Mouse (Mus musculus) lung, adult 2 months (tissue): ENCODE data around the gene Dnaja1. TPM values are rescaled to one million over a fixed set of nuclear protein-coding genes. Genes with fewer than 3 reads are reported as not detected.

Source experiments
- DNase-seq: peaks from one replicate; pipeline ENCODE4 v3.0.0; 2022
- H3K4me1 ChIP-seq: fragments of 200-500 bp; 2 replicates; pipeline ENCODE4 v1.6.1; 2011; ENCODE audit warnings: low read length; ENCODE audit not compliant: control insufficient read depth, insufficient read depth
- H3K4me3 ChIP-seq: fragments of 200-500 bp; replicated peaks from 2 replicates; pipeline ENCODE3; 2011; ENCODE audit warnings: low read depth, mild to moderate bottlenecking, control low read depth, low read length; ENCODE audit errors: extremely low read depth
- CTCF ChIP-seq: fragments of 200-500 bp; IDR thresholded peaks from 2 replicates; pipeline ENCODE4 v1.5.1; 2011; ENCODE audit warnings: mild to moderate bottlenecking, low read length, control low read depth; ENCODE audit not compliant: insufficient read depth
- POLR2A ChIP-seq: fragments of 200-500 bp; IDR thresholded peaks from 2 replicates; pipeline ENCODE4 v1.6.1; 2011; ENCODE audit warnings: low read depth, mild to moderate bottlenecking, control low read depth, low read length, borderline replicate concordance; ENCODE audit errors: extremely low read depth
- WGBS: fragments of 180-500 bp; shearing (Covaris S2); methylation state at CpG from one replicate; pipeline ENCODE4 v1.1.7; 2018; 5-methylcytosine and 5-hydroxymethylcytosine counted together
- polyA plus RNA-seq: library from polyadenylated mRNA; depleted of rRNA; stranded (reverse); fragments of >200 nt; gene quantifications from 2 replicates; pipeline ENCODE4 v1.2.3, GENCODE M21; 2012; rRNA removed

Dnaja1 gene
- 5.7 and 8.5 TPM in 2 replicates for polyA plus RNA-seq

DNA sequence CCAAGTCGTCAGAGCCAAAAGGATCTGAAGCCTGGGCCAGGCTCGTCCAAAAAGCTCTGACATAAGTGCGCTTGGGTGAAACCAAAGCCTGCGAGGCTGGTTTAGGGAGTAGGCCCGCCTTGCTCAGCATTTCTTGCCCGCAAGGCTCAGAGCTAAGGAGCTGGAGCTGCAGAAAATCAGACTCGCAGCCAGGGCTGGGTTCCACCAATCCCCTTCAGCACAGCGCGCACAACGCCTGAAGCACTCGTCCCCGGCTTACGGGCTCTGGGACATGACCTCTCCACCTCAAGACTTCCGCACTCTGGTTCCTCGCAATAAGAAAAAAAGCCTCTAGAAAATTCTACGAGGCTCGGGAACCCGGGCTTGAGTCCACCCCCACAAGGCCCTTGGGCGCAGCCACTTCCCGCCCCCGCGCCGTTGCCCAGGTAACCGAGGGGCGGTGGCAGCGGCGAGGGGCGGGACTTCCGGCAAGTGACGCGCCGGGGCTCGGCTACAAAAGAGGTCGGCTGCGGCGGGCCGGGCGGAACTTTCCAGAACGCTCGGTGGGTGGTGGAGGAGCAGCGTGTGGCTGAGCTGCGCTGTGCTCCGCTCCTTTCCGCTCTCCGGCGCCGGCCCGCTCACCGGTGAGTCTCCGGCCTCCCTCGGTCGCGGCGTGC, at the start of gene Dnaja1:
Gene Dnaja1, plus strand, starts transcription at position 140 of the 656 bp plus-strand sequence.
- WGBS, result under 1% methylated on average over 53 of the region's 54 CpGs
- Histone ChIP-seq H3K4me3 (peak within 1 kb of the TSS; percentile 99), H3K4me1 (peaks cover 17% of the 10 kb centered on the region)
- TF ChIP-seq POLR2A, result peak; percentile 89
- no peak for TF ChIP-seq CTCF
- peak; percentile 98 for DNase-seq

DNA sequence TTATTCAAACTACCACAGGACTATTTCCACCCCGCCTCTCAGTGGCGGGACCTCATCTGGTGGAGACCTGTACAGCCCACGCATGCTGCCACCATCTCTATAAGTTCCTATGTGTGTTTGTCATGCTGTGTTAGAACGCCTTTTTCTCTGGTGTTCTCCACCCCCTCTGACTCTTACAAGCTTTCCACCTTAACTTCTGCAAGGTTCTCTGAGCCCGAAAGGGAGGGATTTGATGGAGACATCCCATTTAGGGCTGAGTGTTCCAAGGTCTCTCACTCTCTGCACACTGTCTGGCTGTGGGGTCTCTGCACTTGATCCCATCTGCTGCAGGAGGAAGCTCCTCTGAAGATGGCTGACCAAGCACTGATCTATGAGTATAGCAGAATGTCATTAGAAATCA, 48.4 kb upstream of the Dnaja1 start:
- TF ChIP-seq CTCF (no peak), POLR2A (no peak)
- DNase-seq, result no peak
- 93% methylated on average over 5 of the region's 5 CpGs for WGBS
- no peaks in the 10 kb centered on the region for H3K4me1 ChIP-seq
- no peak overlapping the region for H3K4me3 ChIP-seq

DNA sequence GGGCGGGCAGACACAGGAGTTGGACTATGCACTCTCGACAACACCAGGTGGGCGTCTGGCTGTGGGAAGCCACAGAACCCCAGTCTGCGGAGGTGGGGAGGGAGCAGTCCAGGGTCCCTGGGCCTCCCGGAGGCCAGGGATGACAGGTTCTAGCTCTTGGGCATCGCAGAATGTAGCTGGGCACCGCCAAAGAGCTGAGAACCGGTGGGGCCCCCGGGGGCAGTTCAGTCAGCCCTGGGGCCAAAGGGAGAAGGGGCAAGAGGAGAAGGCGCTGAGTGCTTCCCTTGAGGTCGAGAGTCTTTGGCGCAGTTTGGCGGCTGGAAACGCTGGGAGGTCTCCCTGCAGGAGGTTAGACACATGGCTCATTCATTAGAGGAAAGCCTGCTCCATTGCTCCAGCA, 45.6 kb upstream of the Dnaja1 start:
- Histone ChIP-seq H3K4me1 (no peaks in the 10 kb centered on the region), H3K4me3 (no peak overlapping the region)
- DNase-seq, result no peak
- no peak for TF ChIP-seq POLR2A
- no peak for TF ChIP-seq CTCF
- WGBS, result 29% methylated on average over 14 of the region's 14 CpGs

DNA sequence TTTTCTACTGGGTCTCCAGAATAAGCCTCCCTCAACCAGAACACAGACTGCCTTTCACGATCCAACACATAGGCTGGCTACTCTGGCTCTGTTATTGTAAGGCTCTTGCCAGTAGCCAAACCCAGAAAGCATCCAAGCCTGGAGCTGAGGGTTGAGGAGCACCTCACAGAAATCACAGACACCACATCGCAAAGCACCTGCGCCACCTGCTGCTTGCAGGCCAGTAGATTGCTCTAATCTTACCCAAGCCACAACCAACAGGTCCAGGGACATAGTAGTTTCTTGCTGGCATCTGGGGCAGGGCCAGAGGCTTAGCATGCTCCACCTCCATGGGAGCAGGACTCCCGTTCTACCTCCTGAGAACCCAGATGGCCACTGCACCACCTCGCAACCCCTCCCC, 44.8 kb upstream of the Dnaja1 start:
- H3K4me3 ChIP-seq, result no peak overlapping the region
- DNase-seq, result no peak
- H3K4me1 ChIP-seq, result no peaks in the 10 kb centered on the region
- 37% methylated on average over 5 of the region's 5 CpGs for WGBS
- TF ChIP-seq POLR2A (no peak), CTCF (0 out of 2 replicates have a peak, but pooled peaks have one; percentile 11)

DNA sequence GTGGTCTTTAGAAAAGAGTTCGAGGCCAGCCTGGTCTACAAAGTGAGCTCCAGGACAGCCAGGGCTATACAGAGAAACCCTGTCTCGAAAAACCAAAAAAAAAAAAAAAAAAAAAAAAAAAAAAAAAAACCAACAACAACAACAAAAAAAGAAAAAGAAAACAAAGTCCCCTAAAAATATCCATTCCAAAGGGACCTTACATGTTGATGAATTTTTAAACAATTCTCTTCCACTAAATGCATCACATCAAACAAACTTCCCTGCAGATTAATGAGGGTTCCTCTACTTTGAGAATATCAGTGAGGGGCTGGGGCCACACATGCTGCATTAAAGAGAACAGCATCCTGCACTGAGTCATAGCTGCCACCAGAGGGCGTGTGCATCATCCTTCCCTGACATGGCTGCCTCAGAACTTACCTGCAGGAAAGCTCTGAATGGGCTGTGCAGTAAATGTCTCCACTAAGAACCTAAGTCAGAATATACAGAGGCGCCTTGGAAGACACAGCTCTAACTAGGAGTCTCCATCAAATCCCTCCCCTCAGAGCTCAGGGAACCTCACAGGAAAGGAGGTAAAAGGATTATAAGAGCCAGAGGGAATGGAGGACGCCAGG, 41.6 kb upstream of the Dnaja1 start:
- WGBS, result 56% methylated on average over 5 of the region's 5 CpGs
- TF ChIP-seq CTCF (peak; percentile 98), POLR2A (no peak)
- H3K4me3 ChIP-seq, result no peak overlapping the region
- peak; percentile 24 for DNase-seq
- no peaks in the 10 kb centered on the region for H3K4me1 ChIP-seq

DNA sequence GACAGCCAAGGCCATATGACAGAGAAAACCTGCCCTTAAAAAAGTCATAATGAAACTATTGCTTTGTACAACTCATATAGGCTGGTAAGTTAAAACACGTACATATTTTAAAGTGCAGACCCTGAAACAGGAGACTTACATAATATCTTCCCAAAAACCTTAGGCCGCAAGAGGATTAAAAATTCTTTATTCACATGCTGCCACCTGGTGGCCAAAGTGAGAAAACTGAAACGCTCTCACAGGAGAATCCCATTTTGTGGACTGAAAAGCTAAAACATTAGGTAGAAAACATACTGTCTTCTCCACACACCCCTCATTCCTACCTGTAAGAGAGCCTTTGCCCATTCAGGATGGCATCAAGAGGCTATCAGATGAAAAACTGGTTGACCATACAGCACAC, 40.0 kb upstream of the Dnaja1 start:
- DNase-seq, result peak; percentile 29
- H3K4me1 ChIP-seq, result no peaks in the 10 kb centered on the region
- H3K4me3 ChIP-seq, result no peak overlapping the region
- 10% methylated on average over 3 of the region's 3 CpGs for WGBS
- TF ChIP-seq CTCF (0 out of 2 replicates have a peak, but pooled peaks have one; percentile 4), POLR2A (no peak)

DNA sequence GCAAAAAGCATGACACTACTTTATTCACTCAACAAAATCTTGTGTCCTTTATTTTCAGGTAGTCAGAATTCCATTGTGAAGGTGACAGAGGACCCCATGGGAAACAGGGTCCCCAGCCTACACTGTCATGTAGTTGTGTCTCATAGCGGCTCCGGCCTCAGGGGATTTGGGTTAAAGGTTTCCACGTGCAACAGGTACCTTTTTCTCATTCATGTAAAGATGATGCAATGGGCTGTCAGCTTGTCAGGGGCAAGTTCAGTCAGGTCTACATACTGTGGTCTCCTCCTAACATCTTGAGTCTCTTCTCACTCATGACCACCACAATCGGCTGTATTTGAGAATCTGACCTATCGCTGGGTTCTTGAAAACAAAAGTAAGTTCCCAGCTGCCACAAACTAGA, 39.6 kb upstream of the Dnaja1 start:
- no peak overlapping the region for H3K4me3 ChIP-seq
- no peak for DNase-seq
- TF ChIP-seq POLR2A (no peak), CTCF (no peak)
- 91% methylated on average over 5 of the region's 5 CpGs for WGBS
- no peaks in the 10 kb centered on the region for H3K4me1 ChIP-seq

DNA sequence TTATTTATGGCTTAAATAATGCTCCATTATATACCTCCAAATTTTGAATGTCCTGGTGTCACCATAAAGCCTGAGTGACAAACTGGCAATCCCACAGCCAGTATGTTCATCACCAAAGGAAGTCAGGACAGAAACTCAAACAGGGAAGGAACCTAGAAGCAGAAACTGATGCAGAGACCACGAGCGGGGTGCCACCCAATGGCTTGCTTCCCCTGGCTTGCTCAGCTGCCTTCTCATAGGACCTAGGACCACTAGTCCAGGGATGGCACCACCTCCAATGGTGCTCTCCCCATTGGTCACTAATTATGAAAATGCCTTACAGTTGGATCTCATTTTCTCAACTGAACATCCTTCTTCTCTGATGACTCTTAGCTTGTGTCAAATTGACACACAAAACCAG, 38.6 kb upstream of the Dnaja1 start:
- H3K4me3 ChIP-seq, result no peak overlapping the region
- no peak for DNase-seq
- no peak for TF ChIP-seq POLR2A
- 78% methylated on average over 2 of the region's 2 CpGs for WGBS
- H3K4me1 ChIP-seq, result no peaks in the 10 kb centered on the region

DNA sequence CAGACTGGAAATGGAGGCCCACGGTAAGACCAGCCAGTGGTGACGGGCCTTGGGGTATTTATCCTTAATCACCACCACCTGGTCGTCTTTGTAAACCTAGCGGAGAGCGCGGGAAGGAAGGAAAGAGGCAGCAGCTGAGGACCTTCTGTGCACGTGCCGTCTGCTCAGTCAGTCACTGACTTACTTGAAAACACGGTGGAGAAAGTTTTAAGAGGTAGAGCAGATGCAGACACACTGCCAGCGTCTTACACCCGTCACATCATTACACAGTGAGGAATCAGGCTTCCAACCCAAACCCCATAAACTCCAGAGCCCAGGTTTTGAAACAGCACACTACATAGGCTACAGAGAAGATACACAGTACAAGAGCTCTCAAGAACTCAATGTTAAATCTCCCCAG, 30.9 kb upstream of the Dnaja1 start:
- no peak for TF ChIP-seq CTCF
- TF ChIP-seq POLR2A, result no peak
- DNase-seq, result no peak
- no peak overlapping the region for H3K4me3 ChIP-seq
- 88% methylated on average over 11 of the region's 11 CpGs for WGBS
- no peaks in the 10 kb centered on the region for H3K4me1 ChIP-seq

DNA sequence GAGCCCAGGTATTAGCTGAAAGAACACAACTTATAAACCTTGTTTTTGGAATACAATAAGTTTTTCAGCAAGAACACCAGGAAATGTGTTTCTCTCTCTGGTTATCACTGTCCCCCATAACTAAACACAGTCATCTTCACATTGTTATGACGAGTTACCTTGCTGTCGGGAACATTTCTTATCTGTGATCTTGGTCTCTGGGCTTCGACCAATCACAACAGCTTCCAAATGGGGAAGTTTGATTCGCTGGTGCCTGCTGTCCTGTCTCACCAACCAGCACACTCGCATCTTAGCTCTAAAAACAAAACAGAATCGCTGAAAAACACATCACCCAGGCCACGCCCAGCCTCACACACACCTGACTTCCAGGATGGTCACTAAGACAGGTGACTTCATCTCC, 24.9 kb upstream of the Dnaja1 start:
- 72% methylated on average over 7 of the region's 7 CpGs for WGBS
- H3K4me1 ChIP-seq, result peaks cover 4% of the 10 kb centered on the region
- DNase-seq, result no peak
- TF ChIP-seq POLR2A, result no peak
- TF ChIP-seq CTCF, result no peak
- H3K4me3 ChIP-seq, result no peak overlapping the region

DNA sequence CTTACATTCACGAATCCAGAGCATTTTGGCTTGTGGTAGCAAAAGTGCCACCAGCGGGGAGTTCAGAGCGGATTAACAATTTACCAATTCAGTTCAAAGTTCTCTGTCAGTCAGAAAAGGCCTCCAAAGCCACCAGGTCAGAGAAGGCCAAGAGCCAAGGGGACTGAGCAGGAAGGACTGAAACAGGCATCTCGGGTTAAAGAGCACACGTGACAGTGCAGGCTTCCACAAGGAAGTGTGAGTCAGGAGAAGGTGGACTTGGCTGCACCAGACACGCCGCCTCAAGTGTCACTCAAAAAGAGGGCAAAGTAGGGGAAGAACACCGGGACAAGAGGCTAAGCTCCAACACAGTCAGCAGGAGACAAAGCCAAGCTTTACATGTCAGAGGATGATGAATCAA, 21.7 kb upstream of the Dnaja1 start:
- Histone ChIP-seq H3K4me1 (peaks cover 13% of the 10 kb centered on the region), H3K4me3 (no peak overlapping the region)
- TF ChIP-seq POLR2A, result no peak; the same call in 1 of the 2 replicates
- TF ChIP-seq CTCF, result no peak
- peak; percentile 40 for DNase-seq
- WGBS, result 65% methylated on average over 8 of the region's 8 CpGs
